Mouse (Mus musculus) MEL (cell line): Measurements from ENCODE around the gene Pip4k2c. TPM values are rescaled to one million over a fixed set of nuclear protein-coding genes. Genes with fewer than 3 reads are reported as not detected.
A peak's percentile ranks its signal among the peaks of the same experiment; 100 is the strongest.

Experiments used
- DNase-seq: peaks from one replicate; pipeline ENCODE4 v3.0.0; 2011; ENCODE audit warnings: low read depth, low spot score
- H3K27ac ChIP-seq: 2 replicates; pipeline ENCODE4 v1.5.1; 2012; ENCODE audit warnings: low read depth, mild to moderate bottlenecking, control low read depth, low read length, moderate library complexity; ENCODE audit not compliant: control insufficient read depth
- H3K27me3 ChIP-seq, 2 experiments: fragments of 150-350 bp in 1 of 2; sonication (generic) in 1 of 2; 2 replicates each; pipeline ENCODE4 v1.6.1; 2012; ENCODE audit warnings: low read length in 2 of 2, mild to moderate bottlenecking in 2 of 2, improper control_type of control experiment in 1 of 2, moderate library complexity in 1 of 2; ENCODE audit not compliant: insufficient read depth in 2 of 2, control insufficient read depth in 1 of 2
- H3K36me3 ChIP-seq, 2 experiments: 2 replicates each; pipeline ENCODE4 v1.6.1; 2012 to 2014; ENCODE audit warnings: low read length in 2 of 2, improper control_type of control experiment in 1 of 2, inconsistent platforms in 1 of 2, mild to moderate bottlenecking in 1 of 2; ENCODE audit not compliant: insufficient read depth in 2 of 2, control insufficient read depth in 1 of 2
- H3K4me1 ChIP-seq, 2 experiments: fragments of 150-350 bp in 1 of 2; sonication (generic) in 1 of 2; 2 replicates each; pipeline ENCODE4 v1.6.1; 2012; ENCODE audit warnings: low read length in 2 of 2, improper control_type of control experiment in 1 of 2, mild to moderate bottlenecking in 1 of 2; ENCODE audit not compliant: insufficient read depth in 2 of 2, control insufficient read depth in 1 of 2
- H3K4me3 ChIP-seq, 2 experiments: fragments of 150-350 bp in 1 of 2; sonication (generic) in 1 of 2; 2 replicates each; pipeline ENCODE4 v1.5.1; 2012; ENCODE audit warnings: low read depth in 2 of 2, low read length in 2 of 2, mild to moderate bottlenecking in 2 of 2, moderate library complexity in 2 of 2, control low read depth in 1 of 2, improper control_type of control experiment in 1 of 2; ENCODE audit not compliant: control insufficient read depth in 1 of 2, insufficient read depth in 1 of 2
- H3K79me2 ChIP-seq: 2 replicates; pipeline ENCODE4 v1.6.1; 2012; ENCODE audit warnings: mild to moderate bottlenecking, low read length, moderate library complexity; ENCODE audit not compliant: control insufficient read depth, poor library complexity, insufficient read depth
- H3K9ac ChIP-seq: 2 replicates; pipeline ENCODE4 v1.6.1; 2012; ENCODE audit warnings: low read depth, mild to moderate bottlenecking, control low read depth, low read length, moderate library complexity; ENCODE audit not compliant: control insufficient read depth, poor library complexity, severe bottlenecking
- H3K9me3 ChIP-seq: fragments of 150-350 bp; sonication (generic); replicated peaks from 2 replicates; pipeline ENCODE4 v1.6.1; 2012; ENCODE audit warnings: mild to moderate bottlenecking, low read length, improper control_type of control experiment, moderate library complexity; ENCODE audit not compliant: insufficient read depth
- BHLHE40 ChIP-seq: IDR thresholded peaks from 2 replicates; pipeline ENCODE4 v1.6.1; 2012; ENCODE audit warnings: low read depth, mild to moderate bottlenecking, inconsistent platforms, low read length, improper control_type of control experiment, borderline replicate concordance
- CTCF ChIP-seq, 3 experiments: IDR thresholded peaks in 2 of 3; conservative IDR thresholded peaks in 1 of 3; 2 replicates each; pipeline ENCODE4 v1.5.1; 2011 to 2012; ENCODE audit warnings: low read length in 3 of 3, low read depth in 2 of 3, mild to moderate bottlenecking in 2 of 3, improper control_type of control experiment in 1 of 3, inconsistent platforms in 1 of 3, mixed read lengths in 1 of 3, moderate library complexity in 1 of 3; ENCODE audit not compliant: control insufficient read depth in 1 of 3, insufficient read depth in 1 of 3, poor library complexity in 1 of 3, severe bottlenecking in 1 of 3
- EP300 ChIP-seq, 2 experiments: IDR thresholded peaks; 2 replicates each; pipeline ENCODE4 v1.6.1; 2011; ENCODE audit warnings: improper control_type of control experiment in 2 of 2, low read length in 2 of 2, low read depth in 1 of 2, mild to moderate bottlenecking in 1 of 2
- ETS1 ChIP-seq: IDR thresholded peaks from 2 replicates; pipeline ENCODE4 v1.6.1; 2012; ENCODE audit warnings: low read depth, mild to moderate bottlenecking, inconsistent platforms, low read length, improper control_type of control experiment, moderate library complexity
- GABPA ChIP-seq: IDR thresholded peaks from 2 replicates; pipeline ENCODE4 v1.6.1; 2012; ENCODE audit warnings: low read depth, mild to moderate bottlenecking, inconsistent platforms, low read length, improper control_type of control experiment, moderate library complexity
- GATA1 ChIP-seq: IDR thresholded peaks from 2 replicates; pipeline ENCODE4 v1.6.1; 2011; ENCODE audit warnings: low read depth, low read length, improper control_type of control experiment
- MAFK ChIP-seq: IDR thresholded peaks from 2 replicates; pipeline ENCODE4 v1.6.1; 2011; ENCODE audit warnings: low read depth, mild to moderate bottlenecking, low read length, improper control_type of control experiment, borderline replicate concordance
- MAX ChIP-seq: IDR thresholded peaks from 2 replicates; pipeline ENCODE4 v1.6.1; 2011; ENCODE audit warnings: low read length, improper control_type of control experiment
- MXI1 ChIP-seq: IDR thresholded peaks from 2 replicates; pipeline ENCODE4 v1.6.1; 2011; ENCODE audit warnings: mild to moderate bottlenecking, low read depth, low read length, improper control_type of control experiment
- MYB ChIP-seq: IDR thresholded peaks from 2 replicates; pipeline ENCODE4 v1.6.1; 2011; ENCODE audit warnings: mild to moderate bottlenecking, low read depth, low read length, improper control_type of control experiment
- MYC ChIP-seq: IDR thresholded peaks from 2 replicates; pipeline ENCODE4 v1.6.1; 2011; ENCODE audit warnings: low read depth, mild to moderate bottlenecking, low read length, improper control_type of control experiment, moderate library complexity
- NELFE ChIP-seq: IDR thresholded peaks from 2 replicates; pipeline ENCODE4 v1.6.1; 2011; ENCODE audit warnings: low read depth, low read length, improper control_type of control experiment
- NRF1 ChIP-seq: IDR thresholded peaks from 2 replicates; pipeline ENCODE4 v1.6.1; 2014; ENCODE audit warnings: low read depth, mild to moderate bottlenecking, inconsistent platforms, low read length, improper control_type of control experiment, moderate library complexity; ENCODE audit not compliant: poor library complexity, insufficient read depth, severe bottlenecking
- RAD21 ChIP-seq: IDR thresholded peaks from 2 replicates; pipeline ENCODE4 v1.6.1; 2011; ENCODE audit warnings: mild to moderate bottlenecking, low read depth, low read length, improper control_type of control experiment
- RCOR1 ChIP-seq: IDR thresholded peaks from 2 replicates; pipeline ENCODE4 v1.6.1; 2012; ENCODE audit warnings: low read depth, mild to moderate bottlenecking, inconsistent platforms, low read length, improper control_type of control experiment
- TAL1 ChIP-seq: IDR thresholded peaks from 2 replicates; pipeline ENCODE4 v1.6.1; 2012; ENCODE audit warnings: mild to moderate bottlenecking, inconsistent platforms, low read length, moderate library complexity, mixed read lengths
- TBP ChIP-seq: IDR thresholded peaks from 2 replicates; pipeline ENCODE4 v1.8.0; 2011; ENCODE audit warnings: low read depth, low read length, improper control_type of control experiment
- TCF12 ChIP-seq: IDR thresholded peaks from 2 replicates; pipeline ENCODE4 v1.6.1; 2014; ENCODE audit warnings: low read depth, mild to moderate bottlenecking, inconsistent platforms, low read length, improper control_type of control experiment, moderate library complexity
- UBTF ChIP-seq: IDR thresholded peaks from 2 replicates; pipeline ENCODE4 v1.6.1; 2012; ENCODE audit warnings: low read depth, mild to moderate bottlenecking, inconsistent platforms, low read length, improper control_type of control experiment, moderate library complexity, borderline replicate concordance; ENCODE audit not compliant: insufficient read depth
- ZC3H11A ChIP-seq: IDR thresholded peaks from 2 replicates; pipeline ENCODE4 v1.6.1; 2012; ENCODE audit warnings: low read depth, mild to moderate bottlenecking, inconsistent platforms, low read length, improper control_type of control experiment
- ZNF384 ChIP-seq: IDR thresholded peaks from 2 replicates; pipeline ENCODE4 v1.6.1; 2012; ENCODE audit warnings: low read depth, mild to moderate bottlenecking, inconsistent platforms, low read length, improper control_type of control experiment
- polyA plus RNA-seq, 2 experiments: library from polyadenylated mRNA; stranded (reverse) in 1 of 2; unstranded in 1 of 2; fragments of >175 nt in 1 of 2; fragments of >200 nt in 1 of 2; gene quantifications; 2 replicates each; pipeline versions ENCODE4 v1.2.1 to v1.2.4; 2012; ENCODE audit warnings: low replicate concordance in 2 of 2, low read depth in 1 of 2; ENCODE audit not compliant: insufficient read length in 2 of 2, insufficient read depth in 1 of 2, missing spikeins in 1 of 2
- total RNA-seq: library from RNA; depleted of rRNA; stranded (reverse); fragments of 300-350 nt; gene quantifications from 2 replicates; pipeline ENCODE4 v1.2.3, GENCODE M21; 2012

Gene Pip4k2c
- total and polyA plus RNA-seq, 3 experiments, result 31.9 to 58.2 TPM; not detected in 1

DNA sequence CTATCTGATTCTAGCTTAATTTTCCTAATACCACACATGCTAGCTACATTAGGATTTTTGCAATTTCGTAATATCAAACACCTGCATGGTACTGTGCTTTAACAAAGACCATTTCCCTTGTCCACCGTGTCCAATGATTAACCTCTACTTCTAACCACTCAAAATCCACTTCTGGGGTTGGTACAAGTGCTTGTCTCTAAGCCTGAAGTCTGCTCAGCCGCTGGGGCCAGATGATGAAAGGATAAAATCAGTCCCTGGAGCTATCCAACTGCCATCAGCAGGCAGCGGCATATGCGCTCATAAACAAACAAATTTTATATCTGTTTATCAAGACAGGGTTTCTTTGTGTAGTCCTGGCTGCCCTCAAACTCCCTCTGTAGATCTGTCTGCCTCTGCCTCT, 6.8 kb downstream of the Pip4k2c start:
- Histone ChIP-seq H3K4me1 (peaks cover 25 to 30% of the 10 kb centered on the region in 2 experiments), H3K79me2 (peaks cover 13% of the 10 kb centered on the region), H3K36me3 (peaks cover 19 to 30% of the 10 kb centered on the region in 2 experiments), H3K4me3 (peak overlapping the region in 1 of 2 experiments; percentile 6; a peak in 1 of 4 replicates), H3K9ac (peak overlapping the region; percentile 48), H3K9me3 (no peaks in the 10 kb centered on the region), H3K27me3 (no peaks in the 10 kb centered on the region), H3K27ac (peak overlapping the region; percentile 94)
- TF ChIP-seq EP300 (IDR thresholded peaks at IDR 0.05; ENCODE audit: low read depth in 1 of 2, low read length in 2 of 2) (peak; percentile 49 to 51; a peak in 2 of 4 replicates), TCF12 (0 out of 2 replicates have a peak, but pooled peaks have one; percentile 29), ETS1 (peak; percentile 39; the same call in 1 of the 2 replicates), TAL1 (no peak), MYB (0 out of 2 replicates have a peak, but pooled peaks have one; percentile 49), NELFE (no peak), GABPA (no peak), BHLHE40 (0 out of 2 replicates have a peak, but pooled peaks have one; percentile 26)
- DNase-seq, result no peak

DNA sequence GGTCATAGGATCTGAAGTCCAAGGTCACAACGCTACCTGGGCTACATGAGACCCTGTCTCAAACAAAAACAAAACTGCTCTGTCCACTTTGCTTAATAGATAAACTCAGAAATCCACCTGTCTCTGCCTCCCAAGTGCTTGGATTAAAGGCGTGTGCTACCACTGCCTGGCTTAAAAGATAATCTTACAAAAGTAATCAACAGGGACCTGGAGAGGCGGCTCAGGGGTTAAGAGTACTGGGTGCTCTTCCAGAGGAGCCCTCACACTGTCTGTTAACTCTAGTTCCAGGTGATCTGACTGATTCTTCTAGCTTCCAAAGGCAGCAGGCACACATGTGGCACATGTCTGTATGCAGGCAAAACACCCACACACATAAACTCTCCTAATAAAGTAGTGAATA, 8.3 kb downstream of the Pip4k2c start:
- Histone ChIP-seq H3K9ac (0 out of 2 replicates have a peak overlapping the region, but pooled peaks have one; percentile 10), H3K4me1 (peaks cover 25 to 30% of the 10 kb centered on the region in 2 experiments), H3K27me3 (no peaks in the 10 kb centered on the region), H3K79me2 (peaks cover 5% of the 10 kb centered on the region), H3K4me3 (no peak overlapping the region), H3K36me3 (peaks cover 19 to 30% of the 10 kb centered on the region in 2 experiments), H3K9me3 (no peaks in the 10 kb centered on the region), H3K27ac (peak overlapping the region; percentile 94)
- no peak for DNase-seq
- TF ChIP-seq MYB (no peak), ZC3H11A (no peak), EP300 (IDR thresholded peaks at IDR 0.05; ENCODE audit: low read depth in 1 of 2, low read length in 2 of 2) (peak in 1 of 2 experiments; percentile 49; a peak in 1 of 4 replicates), ETS1 (no peak), ZNF384 (no peak), TBP (no peak), CTCF (IDR thresholded peaks at IDR 0.05 in 2 of 3, conservative IDR thresholded peaks at IDR 0.05 in 1 of 3; ENCODE audit: control insufficient read depth in 1 of 3, insufficient read depth in 1 of 3, low read depth in 2 of 3, low read length in 3 of 3, poor library complexity in 1 of 3, severe bottlenecking in 1 of 3) (no peak), MYC (no peak), RCOR1 (no peak), NRF1 (no peak), GATA1 (no peak), MXI1 (no peak), UBTF (no peak), MAX (no peak), RAD21 (no peak), TAL1 (peak; percentile 52), TCF12 (0 out of 2 replicates have a peak, but pooled peaks have one; percentile 29), MAFK (no peak)
